Mouse (Mus musculus) myocyte (in vitro differentiated cells): ENCODE data around the gene Vdac2. TPM values are rescaled to one million over a fixed set of nuclear protein-coding genes. Genes with fewer than 3 reads are reported as not detected.
A peak's percentile ranks its signal among the peaks of the same experiment; 100 is the strongest.

Experiments
- H3K27me3 ChIP-seq: one replicate; pipeline ENCODE4 v1.6.1; 2011; ENCODE audit not compliant: control insufficient read depth, insufficient read depth, insufficient read length
- H3K36me3 ChIP-seq: one replicate; pipeline ENCODE4 v1.6.1; 2011; ENCODE audit not compliant: control insufficient read depth, insufficient read depth
- H3K4me2 ChIP-seq: one replicate; pipeline ENCODE4 v1.6.1; 2011; ENCODE audit warnings: low read depth, control low read depth
- H3K4me3 ChIP-seq: one replicate; pipeline ENCODE4 v1.5.1; 2011; ENCODE audit warnings: mild to moderate bottlenecking, control low read depth, moderate library complexity
- H3K79me2 ChIP-seq: one replicate; pipeline ENCODE4 v1.6.1; 2011; ENCODE audit not compliant: control insufficient read depth, insufficient read depth
- H3ac ChIP-seq: one replicate; pipeline ENCODE4 v1.6.1; 2011; ENCODE audit not compliant: control insufficient read depth, insufficient read length
- CEBPB ChIP-seq: IDR thresholded peaks from 2 replicates; pipeline ENCODE4 v1.6.1; 2011; ENCODE audit warnings: mild to moderate bottlenecking, moderate library complexity; ENCODE audit not compliant: poor library complexity, insufficient read depth, severe bottlenecking
- E2F4 ChIP-seq: IDR thresholded peaks from one replicate; pipeline ENCODE4 v1.6.1; 2011; ENCODE audit warnings: mild to moderate bottlenecking, control low read depth, moderate library complexity; ENCODE audit not compliant: insufficient read depth
- MAX ChIP-seq: IDR thresholded peaks from one replicate; pipeline ENCODE4 v1.6.1; 2011; ENCODE audit warnings: low read depth, mild to moderate bottlenecking, control low read depth
- MYOD1 ChIP-seq, 3 experiments: IDR thresholded peaks; one replicate each; pipeline ENCODE4 v1.6.1; 2011; ENCODE audit warnings: control low read depth in 2 of 3, low read depth in 2 of 3, mild to moderate bottlenecking in 2 of 3, moderate library complexity in 1 of 3; ENCODE audit not compliant: insufficient read length in 2 of 3, control insufficient read depth in 1 of 3
- MYOG ChIP-seq, 3 experiments: IDR thresholded peaks; one replicate each; pipeline ENCODE4 v1.6.1; 2011; ENCODE audit warnings: control low read depth in 2 of 3, low read depth in 2 of 3, mild to moderate bottlenecking in 2 of 3; ENCODE audit not compliant: insufficient read length in 2 of 3, control insufficient read depth in 1 of 3, insufficient read depth in 1 of 3
- POLR2A ChIP-seq: IDR thresholded peaks from one replicate; pipeline ENCODE4 v1.6.1; 2011; ENCODE audit warnings: low read depth, mild to moderate bottlenecking, control low read depth, moderate library complexity; ENCODE audit not compliant: insufficient read length
- POLR2AphosphoS2 ChIP-seq: IDR thresholded peaks from one replicate; pipeline ENCODE4 v1.6.1; 2011; ENCODE audit warnings: low read depth, control low read depth; ENCODE audit not compliant: insufficient read length
- REST ChIP-seq: IDR thresholded peaks from one replicate; pipeline ENCODE4 v1.6.1; 2011; ENCODE audit warnings: mild to moderate bottlenecking, control low read depth, moderate library complexity; ENCODE audit not compliant: insufficient read depth, insufficient read length
- SRF ChIP-seq: IDR thresholded peaks from one replicate; pipeline ENCODE4 v1.6.1; 2011; ENCODE audit warnings: low read depth; ENCODE audit not compliant: control insufficient read depth, insufficient read length
- TCF12 ChIP-seq: IDR thresholded peaks from one replicate; pipeline ENCODE4 v1.6.1; 2011; ENCODE audit warnings: mild to moderate bottlenecking, control low read depth; ENCODE audit not compliant: poor library complexity, insufficient read depth, severe bottlenecking
- TCF3 ChIP-seq: IDR thresholded peaks from one replicate; pipeline ENCODE4 v1.6.1; 2011; ENCODE audit warnings: low read depth, control low read depth; ENCODE audit not compliant: insufficient read length
- USF1 ChIP-seq: IDR thresholded peaks from one replicate; pipeline ENCODE4 v1.6.1; 2011; ENCODE audit warnings: low read depth, mild to moderate bottlenecking, control low read depth, moderate library complexity
- polyA plus RNA-seq: library from polyadenylated mRNA; unstranded; fragments of >200 nt; fragmentation: generic; extraction: Trizol; gene quantifications from one replicate; pipeline ENCODE4 v1.2.1, GENCODE M21; 2012; ENCODE audit warnings: missing spikeins

Vdac2 gene
- polyA plus RNA-seq, 1 experiment = 314 TPM

DNA sequence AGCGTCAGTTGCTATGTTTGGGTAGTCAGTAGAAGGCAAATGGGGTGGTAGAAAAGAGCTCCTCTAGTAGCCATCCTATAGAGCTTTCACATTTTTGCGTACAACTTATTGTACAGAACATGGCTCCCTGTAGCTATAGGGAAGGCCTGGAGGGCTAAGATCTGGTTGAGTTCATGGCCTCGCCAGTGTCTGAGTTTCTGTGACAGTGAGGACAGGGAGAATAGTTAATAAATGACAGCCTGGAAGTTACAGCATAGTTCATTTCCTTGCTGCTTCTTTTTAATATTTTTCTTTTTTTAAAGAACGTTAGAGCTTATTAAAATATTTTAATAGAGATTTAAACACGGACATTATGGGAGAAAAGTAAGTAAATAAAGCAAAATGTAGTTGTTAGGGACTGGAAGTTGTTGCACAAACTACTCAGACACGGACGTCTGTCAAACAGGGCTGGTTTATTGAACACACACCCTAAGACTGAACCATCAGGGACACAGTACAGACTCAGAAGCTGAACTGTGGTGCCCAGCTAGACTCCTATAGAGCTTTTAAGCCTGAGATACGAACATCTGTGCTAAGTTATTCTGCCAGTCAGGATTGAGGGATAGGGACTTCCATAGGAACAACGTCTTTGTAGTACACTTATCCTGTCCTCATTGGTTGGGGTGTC lies 34.3 kb upstream of the Vdac2 start:
- no peak overlapping the region for H3K4me2 ChIP-seq

GRCm38 (mm10) chr14:21791722-21792121 lies 33.3 kb upstream of the Vdac2 start:
- no peak overlapping the region for H3K4me2 ChIP-seq
- no peak overlapping the region for H3ac ChIP-seq
- H3K27me3 ChIP-seq = no peaks in the 10 kb centered on the region
- H3K79me2 ChIP-seq = peaks cover 7% of the 10 kb centered on the region
- peaks cover 34% of the 10 kb centered on the region for H3K36me3 ChIP-seq
- no peak overlapping the region for H3K4me3 ChIP-seq
- no peak for TF ChIP-seq TCF12
- TF ChIP-seq MYOD1 (IDR thresholded peaks at IDR 0.05; ENCODE audit: control insufficient read depth in 1 of 3, insufficient read length in 2 of 3, low read depth in 2 of 3) = no peak
- no peak for TF ChIP-seq POLR2AphosphoS2
- no peak for TF ChIP-seq TCF3
- no peak for TF ChIP-seq MAX
- no peak for TF ChIP-seq E2F4
- TF ChIP-seq POLR2A = no peak
- no peak for TF ChIP-seq CEBPB
- no peak for TF ChIP-seq USF1
- no peak for TF ChIP-seq SRF

More for the DNA sequence above, 34.3 kb upstream of the Vdac2 start:
- Histone ChIP-seq H3K79me2 (peaks cover 7% of the 10 kb centered on the region), H3K36me3 (peaks cover 38% of the 10 kb centered on the region), H3K27me3 (no peaks in the 10 kb centered on the region), H3ac (no peak overlapping the region), H3K4me3 (no peak overlapping the region)
- TF ChIP-seq POLR2A = no peak
- no peak for TF ChIP-seq MYOG (IDR thresholded peaks at IDR 0.05; ENCODE audit: control insufficient read depth in 1 of 3, insufficient read depth in 1 of 3, insufficient read length in 2 of 3, low read depth in 2 of 3)
- no peak for TF ChIP-seq MYOD1 (IDR thresholded peaks at IDR 0.05; ENCODE audit: control insufficient read depth in 1 of 3, insufficient read length in 2 of 3, low read depth in 2 of 3)
- no peak for TF ChIP-seq REST
- TF ChIP-seq USF1 = no peak
- no peak for TF ChIP-seq TCF3
- TF ChIP-seq CEBPB = no peak
- no peak for TF ChIP-seq POLR2AphosphoS2
- no peak for TF ChIP-seq E2F4
- no peak for TF ChIP-seq TCF12
- TF ChIP-seq MAX = no peak
- no peak for TF ChIP-seq SRF

DNA sequence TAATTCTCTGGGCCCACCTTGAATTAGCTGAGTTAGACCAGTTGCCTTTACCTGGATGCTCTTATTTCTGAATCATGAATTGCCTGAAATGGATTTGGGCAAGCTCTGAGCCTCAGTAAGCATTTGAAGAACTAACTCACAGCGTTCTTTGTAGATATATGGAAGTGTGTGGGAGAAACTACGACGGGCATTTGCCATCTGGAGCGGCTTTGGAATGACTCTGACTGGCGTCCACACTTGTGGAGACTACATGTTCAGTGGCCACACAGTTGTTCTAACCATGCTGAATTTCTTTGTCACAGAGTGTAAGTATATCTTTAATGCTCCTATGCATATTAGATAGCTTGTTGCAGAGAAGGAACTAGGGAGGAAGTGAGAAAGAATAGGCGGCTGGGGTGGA lies 32.8 kb upstream of the Vdac2 start:
- no peak for TF ChIP-seq POLR2A
- Histone ChIP-seq H3K36me3 (peaks cover 33% of the 10 kb centered on the region), H3K27me3 (no peaks in the 10 kb centered on the region), H3K4me2 (no peak overlapping the region), H3K79me2 (peaks cover 7% of the 10 kb centered on the region), H3K4me3 (no peak overlapping the region), H3ac (no peak overlapping the region)

DNA sequence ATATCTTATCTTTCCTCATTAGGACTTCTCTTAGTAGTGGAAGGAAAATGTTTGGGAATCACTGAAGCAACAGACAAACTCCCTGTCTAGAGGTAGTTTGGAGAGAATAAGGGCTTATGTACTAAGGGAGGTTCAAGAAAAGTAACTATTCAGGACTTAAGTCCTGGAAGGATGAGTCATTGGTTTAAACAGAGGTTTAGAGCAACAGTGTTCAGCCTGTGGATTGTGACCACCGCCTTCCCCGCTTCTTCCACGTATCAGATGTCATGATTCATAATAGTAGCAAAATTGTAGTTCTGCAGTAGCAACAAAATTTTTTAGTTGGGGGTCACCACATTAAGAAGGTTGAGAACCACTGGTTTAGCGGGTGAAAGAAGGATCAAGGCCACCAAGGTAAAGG lies 24.4 kb upstream of the Vdac2 start:
- Histone ChIP-seq H3ac (no peak overlapping the region), H3K79me2 (no peaks in the 10 kb centered on the region), H3K36me3 (peaks cover 14% of the 10 kb centered on the region), H3K4me3 (no peak overlapping the region), H3K4me2 (peak overlapping the region; percentile 46), H3K27me3 (no peaks in the 10 kb centered on the region)
- TF ChIP-seq MYOG (IDR thresholded peaks at IDR 0.05; ENCODE audit: control insufficient read depth in 1 of 3, insufficient read depth in 1 of 3, insufficient read length in 2 of 3, low read depth in 2 of 3) (no peak), TCF3 (no peak), MAX (no peak), REST (no peak), E2F4 (no peak), CEBPB (no peak), POLR2AphosphoS2 (no peak), TCF12 (no peak), MYOD1 (IDR thresholded peaks at IDR 0.05; ENCODE audit: control insufficient read depth in 1 of 3, insufficient read length in 2 of 3, low read depth in 2 of 3) (no peak), USF1 (no peak), SRF (no peak), POLR2A (no peak)

DNA sequence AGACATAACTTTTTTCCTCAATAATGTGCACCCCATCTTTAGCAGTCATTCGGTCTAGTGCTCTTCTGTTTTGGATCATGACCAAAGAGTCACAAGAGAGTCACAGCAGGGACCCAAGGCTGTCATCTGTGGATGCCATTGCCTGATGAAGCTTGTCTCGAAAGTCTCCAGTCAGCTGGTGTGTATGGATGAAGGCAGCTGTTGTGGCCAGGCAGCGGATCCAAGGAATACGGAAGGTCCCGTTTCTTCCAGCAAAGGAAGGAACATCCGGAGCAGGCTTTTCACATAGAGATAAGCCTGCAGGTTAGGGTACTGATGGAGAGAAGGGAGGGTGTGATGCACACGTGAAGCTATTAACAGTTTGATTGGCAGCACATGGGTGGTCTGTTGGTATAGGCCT lies 23.4 kb upstream of the Vdac2 start:
- TF ChIP-seq POLR2AphosphoS2 (no peak), REST (no peak), TCF12 (no peak), MYOD1 (IDR thresholded peaks at IDR 0.05; ENCODE audit: control insufficient read depth in 1 of 3, insufficient read length in 2 of 3, low read depth in 2 of 3) (peak; percentile 17 to 73 (median 22)), MYOG (IDR thresholded peaks at IDR 0.05; ENCODE audit: control insufficient read depth in 1 of 3, insufficient read depth in 1 of 3, insufficient read length in 2 of 3, low read depth in 2 of 3) (peak in 2 of 3 experiments; percentile 52 to 67), MAX (no peak), CEBPB (no peak), POLR2A (no peak), TCF3 (no peak), USF1 (no peak)
- peaks cover 14% of the 10 kb centered on the region for H3K36me3 ChIP-seq
- no peak overlapping the region for H3K4me3 ChIP-seq
- H3ac ChIP-seq = no peak overlapping the region
- no peak overlapping the region for H3K4me2 ChIP-seq
- H3K27me3 ChIP-seq = no peaks in the 10 kb centered on the region
- H3K79me2 ChIP-seq = no peaks in the 10 kb centered on the region
